Mouse (Mus musculus) gonadal fat pad, adult 2 months (tissue): ENCODE data around the gene Slco2a1. TPM values are rescaled to one million over a fixed set of nuclear protein-coding genes. Genes with fewer than 3 reads are reported as not detected.

ENCODE experiments used
- DNase-seq: peaks from one replicate; pipeline ENCODE4 v3.0.0-alpha.2; 2012; ENCODE audit warnings: low read depth
- polyA plus RNA-seq: library from polyadenylated mRNA; depleted of rRNA; stranded (reverse); fragments of >200 nt; gene quantifications from 2 replicates; pipeline ENCODE4 v1.2.3, GENCODE M21; 2012

Gene Slco2a1
- polyA plus RNA-seq, 1 experiment: 36.8 TPM

DNA sequence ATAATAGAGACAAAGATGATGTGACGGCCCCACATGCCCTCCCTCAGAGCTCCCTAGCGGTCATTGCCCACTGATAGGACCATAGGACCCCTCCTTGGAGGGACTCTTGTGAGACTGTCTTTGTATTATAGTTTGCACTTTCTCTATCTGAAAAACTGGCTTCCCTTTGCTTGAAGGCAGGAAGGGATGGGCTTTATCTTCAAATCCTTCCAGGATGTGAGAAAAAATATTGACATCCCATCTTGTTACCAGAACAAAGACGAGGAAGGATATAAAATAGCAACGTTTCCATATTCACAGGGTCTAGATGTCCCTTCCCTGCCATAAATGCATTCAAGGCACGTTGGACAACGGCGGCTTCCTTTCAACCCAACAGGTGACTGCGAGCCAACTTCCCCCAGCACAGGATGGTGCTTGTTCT lies 48.5 kb downstream of the Slco2a1 start:
- no peak for DNase-seq

DNA sequence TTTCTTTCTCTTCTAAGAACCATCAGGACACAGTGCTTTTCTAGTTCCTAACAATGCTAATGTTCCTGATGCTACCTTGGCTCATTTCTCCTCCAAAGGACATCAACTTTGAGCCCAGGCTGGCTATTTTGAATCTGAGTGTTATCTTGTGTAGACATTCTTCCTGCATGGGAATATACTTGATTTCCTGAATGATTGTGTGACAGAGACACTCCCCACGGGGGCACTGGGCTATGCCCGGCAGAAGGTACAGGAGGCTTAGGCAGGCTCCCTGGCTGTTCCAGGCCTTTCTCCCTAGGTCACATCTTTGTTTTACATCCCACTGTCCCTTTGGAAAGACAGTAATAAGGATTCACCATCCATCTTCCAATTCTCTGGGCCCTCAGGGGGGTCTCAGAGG lies 49.8 kb downstream of the Slco2a1 start:
- no peak for DNase-seq

DNA sequence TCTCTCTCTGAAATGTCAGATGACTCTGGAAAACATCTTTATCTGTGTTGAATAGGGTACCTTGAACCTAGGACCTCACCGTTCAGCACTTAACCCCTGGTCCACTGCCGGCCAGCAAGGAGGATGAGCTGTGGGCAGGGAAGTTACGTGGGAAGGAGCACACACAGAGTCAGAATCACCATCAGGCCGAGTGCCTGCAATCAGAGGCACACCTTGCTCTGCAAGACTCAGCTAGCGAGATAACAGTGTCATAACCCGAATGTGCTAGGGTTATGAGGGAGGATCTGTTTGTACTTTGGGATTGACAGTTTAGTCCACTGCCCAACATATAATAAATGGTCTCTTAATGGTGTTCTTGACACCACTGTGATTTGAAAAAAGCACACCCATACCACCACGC lies 50.2 kb downstream of the Slco2a1 start:
- no peak for DNase-seq

DNA sequence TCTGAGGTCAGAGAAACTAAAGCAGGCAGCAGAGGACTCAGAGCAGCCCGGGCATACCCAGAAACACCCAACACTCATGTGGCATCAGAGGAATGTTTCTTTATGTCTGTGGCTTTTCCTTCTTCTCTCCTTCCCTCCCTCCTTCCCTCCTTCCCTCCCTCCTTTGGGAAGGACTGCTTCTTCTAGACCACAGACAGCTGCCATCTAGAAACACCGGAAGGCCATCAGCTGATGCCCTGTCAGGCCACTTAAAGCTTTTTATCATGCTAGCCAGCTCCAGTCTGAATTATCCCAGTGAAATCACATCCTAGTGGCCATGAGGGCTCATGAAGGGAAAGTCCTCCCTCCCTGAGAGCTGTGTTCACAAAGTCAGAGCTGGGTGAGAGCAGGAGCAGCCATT lies 52.1 kb downstream of the Slco2a1 start:
- DNase-seq: no peak

DNA sequence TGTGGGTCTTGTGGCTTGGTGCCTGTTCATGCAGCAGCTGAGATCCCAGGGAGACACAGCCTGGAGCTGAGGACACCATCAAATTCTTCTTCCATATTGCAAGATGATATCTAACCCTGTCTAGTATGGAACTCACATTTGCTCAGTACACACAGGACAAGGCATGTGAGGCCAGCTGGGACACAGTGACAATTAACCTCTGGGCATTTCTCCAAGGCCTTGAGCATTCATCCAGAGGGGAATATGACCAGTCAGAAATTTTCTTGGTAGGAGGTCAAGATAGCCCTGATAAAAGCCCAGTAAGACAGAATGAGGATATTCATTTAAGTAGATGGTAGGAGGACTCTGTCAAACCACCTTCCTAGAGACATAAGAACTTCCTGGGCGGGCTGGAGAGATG lies 56.9 kb downstream of the Slco2a1 start:
- no peak for DNase-seq

DNA sequence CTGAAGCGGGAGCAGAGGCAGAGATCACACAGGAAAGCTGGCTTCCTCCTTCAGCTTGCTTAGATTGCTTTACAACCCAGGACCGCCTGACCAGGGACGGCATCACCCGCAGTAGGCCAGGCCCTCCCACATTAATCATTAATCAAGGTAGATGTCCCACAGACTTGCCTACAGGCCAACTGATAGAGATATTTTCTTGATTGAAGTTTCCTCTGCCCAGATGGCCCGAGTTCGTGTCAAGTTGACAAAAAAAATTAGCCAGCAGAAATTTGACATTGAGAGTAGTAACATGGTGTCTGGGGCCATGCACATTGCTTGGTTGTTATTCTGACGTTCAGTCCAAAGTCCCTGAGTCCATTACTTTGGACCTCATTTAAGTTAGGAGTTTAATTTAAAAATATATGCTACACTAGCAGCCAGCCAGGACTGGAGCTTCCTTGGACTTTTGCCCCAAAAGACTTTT lies 60.6 kb downstream of the Slco2a1 start:
- DNase-seq: no peak

DNA sequence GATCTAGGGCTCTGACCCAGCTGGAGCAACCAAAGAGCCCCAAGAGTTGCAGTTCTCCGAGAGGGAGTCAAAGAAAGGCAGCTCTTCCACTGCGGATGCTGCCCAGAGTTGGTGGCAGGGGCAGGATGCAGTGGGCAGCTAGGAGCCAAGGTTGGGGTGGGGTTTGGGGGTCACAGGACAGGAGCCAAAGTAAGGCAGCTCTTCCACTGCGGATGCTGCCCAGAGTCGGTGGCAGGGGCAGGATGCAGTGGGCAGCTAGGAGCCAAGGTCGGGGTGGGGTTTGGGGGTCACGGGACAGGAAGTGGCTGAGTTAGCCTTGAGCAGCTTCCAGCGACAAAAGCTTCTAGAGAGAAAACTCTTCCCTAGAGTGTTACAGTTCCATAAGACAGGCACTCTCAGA lies 65.3 kb downstream of the Slco2a1 start:
- no peak for DNase-seq

DNA sequence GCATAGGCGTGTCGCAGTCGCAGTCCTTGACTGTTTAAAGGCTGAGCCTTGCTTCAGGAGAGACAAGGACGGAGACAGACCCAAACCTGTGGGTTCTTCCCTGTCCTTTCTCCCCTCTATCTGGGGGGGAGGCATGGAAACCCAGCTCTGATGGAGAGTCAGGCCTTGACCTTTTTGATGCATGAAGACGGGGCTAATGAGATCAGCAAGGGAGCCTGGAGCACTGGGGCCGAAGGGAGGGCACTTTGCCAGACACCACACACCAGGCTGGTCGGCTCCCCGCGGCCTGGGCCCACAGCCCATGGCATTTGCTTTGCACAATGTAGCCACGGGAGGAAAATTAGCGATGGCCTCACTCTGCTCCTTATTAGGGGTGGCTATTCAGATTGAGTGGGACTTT lies 66.5 kb downstream of the Slco2a1 start:
- DNase-seq: no peak

DNA sequence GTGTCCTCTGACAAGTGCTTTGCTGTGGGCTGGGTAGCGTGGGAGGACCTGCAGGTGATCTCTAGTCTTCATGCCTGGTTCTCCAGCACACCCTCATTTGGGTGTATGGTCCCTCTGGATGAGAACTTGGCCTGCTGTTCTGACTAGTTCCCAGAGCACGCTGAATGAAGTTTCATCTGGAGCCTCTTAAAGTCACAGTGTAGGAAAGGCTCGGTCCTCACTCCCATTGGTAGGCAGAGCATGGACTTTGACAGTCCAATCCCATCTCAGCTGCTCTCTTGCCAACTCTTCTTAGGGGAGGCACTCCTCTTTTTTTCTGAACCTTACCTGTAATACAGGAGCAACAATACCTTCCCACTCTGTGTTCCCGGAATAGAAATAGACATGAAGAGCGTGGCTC lies 67.7 kb downstream of the Slco2a1 start:
- no peak for DNase-seq

DNA sequence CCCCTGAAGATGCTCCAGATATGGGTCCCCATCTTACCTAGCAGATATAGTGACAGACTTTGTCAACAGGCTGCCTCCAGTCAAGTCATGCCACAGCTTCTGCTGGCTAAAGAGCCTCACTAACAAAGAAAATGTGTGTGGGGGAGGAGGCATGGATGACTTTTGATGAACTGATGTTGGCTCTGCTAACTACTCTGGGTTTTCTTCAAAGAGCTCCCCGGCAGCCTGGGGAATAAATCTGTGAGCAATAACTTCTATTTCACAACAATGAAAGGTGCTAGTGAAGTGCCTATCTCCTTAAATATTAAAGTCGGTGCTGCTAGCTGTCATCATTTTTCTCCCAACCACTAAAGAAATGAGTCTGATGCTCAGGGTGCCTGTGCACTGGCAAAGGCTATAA lies 72.0 kb downstream of the Slco2a1 start:
- no peak for DNase-seq

DNA sequence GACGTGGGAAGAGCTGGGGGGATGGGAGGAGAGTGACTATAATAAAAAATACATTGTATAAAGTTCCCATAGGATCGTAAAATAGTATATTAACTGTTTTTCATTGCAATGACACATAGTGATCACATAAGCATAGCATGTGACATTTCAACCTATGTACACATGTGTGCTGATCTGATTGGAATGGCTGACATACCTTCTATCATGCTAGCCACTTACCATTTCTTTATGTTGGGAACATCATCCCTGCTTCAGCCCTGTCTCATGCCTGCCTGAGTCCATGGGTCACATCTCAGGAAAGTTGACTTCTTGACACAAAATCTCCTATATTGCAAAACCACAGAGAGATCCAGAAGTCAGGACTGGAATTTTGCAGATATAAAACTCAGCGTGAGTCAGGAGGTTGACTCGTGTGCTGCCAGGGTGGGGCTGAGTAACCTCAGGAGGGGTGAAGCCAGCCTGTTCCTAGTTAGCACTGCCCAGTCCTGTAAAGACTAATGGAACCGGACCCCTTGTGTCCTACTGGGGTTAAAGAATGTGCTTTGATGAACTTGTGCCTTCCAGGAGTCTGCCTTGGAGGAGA lies 73.0 kb downstream of the Slco2a1 start:
- no peak for DNase-seq

DNA sequence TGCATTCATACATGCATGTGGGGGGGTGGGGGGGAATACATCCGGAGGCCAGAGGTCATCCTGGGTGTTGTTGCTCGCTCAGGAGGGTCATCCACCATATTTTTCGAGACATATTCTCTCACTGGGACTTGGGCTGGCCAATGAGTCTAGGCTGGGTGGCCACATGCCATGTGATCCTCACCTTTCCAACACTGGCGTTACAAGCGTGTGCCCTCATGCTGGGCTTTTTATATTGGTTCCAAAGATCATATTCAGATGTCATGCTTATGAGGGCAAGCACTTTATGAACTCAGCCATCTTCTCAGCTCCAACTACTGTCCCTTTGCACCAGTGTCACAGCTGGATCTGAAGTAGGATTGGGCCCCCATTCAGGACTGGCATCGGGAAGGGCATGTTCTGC lies 75.1 kb downstream of the Slco2a1 start:
- no peak for DNase-seq

DNA sequence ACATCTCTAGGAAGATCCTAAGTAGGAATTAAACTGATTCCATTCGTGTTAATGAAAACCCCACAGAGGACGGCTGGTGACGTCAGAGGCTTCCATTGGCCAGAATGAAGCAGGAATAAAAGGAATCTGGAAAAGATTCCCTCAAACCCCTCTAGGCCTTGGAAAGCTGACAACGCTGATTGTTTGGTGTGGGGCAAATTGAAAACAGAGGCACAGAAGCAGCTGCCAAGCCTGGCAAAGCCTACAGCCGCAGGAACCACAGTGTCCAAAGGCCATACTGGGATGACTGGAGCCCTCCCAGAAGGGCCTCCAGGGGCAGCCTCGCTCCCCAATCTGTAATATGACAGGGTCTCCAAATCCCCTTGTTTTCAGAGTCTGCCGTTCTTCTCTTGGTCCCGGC lies 78.3 kb downstream of the Slco2a1 start:
- DNase-seq: no peak

DNA sequence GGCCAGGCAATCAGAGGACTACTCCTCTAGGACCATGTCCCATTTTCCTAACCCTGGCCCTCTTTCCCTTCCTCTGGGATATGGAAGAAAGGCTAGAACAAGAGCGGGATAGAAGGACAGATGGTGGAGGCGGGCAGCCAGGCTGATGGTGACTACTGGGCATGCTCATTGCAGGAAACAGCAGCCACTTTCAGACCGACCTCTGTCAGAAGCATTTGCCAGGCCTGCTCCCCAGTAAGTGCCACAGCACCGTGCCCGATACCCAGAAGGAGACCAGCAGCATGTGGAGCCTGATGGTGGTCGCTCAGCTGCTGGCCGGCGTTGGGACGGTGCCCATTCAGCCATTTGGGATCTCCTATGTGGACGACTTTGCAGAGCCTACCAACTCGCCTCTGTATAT lies 79.1 kb downstream of the Slco2a1 start:
- no peak for DNase-seq

DNA sequence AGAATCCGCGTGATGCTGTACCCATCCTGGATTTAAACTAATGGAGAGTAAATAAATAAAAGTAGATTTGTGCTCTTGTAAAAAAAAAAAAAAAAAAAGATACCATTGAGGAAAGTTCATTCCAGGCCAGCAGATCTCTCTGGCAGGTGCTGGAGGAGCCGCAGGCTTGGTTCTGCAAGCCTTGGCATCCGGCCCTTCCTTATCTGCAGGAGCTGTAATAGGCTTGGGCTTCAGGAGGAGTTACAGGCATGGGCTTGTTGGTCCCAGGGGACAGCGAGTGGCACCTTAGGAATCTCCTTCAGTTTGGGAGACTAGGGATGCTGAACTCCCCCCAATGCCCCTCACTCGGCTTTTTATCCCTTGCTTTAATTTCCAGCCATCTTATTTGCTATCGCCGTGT lies 80.3 kb downstream of the Slco2a1 start:
- no peak for DNase-seq

DNA sequence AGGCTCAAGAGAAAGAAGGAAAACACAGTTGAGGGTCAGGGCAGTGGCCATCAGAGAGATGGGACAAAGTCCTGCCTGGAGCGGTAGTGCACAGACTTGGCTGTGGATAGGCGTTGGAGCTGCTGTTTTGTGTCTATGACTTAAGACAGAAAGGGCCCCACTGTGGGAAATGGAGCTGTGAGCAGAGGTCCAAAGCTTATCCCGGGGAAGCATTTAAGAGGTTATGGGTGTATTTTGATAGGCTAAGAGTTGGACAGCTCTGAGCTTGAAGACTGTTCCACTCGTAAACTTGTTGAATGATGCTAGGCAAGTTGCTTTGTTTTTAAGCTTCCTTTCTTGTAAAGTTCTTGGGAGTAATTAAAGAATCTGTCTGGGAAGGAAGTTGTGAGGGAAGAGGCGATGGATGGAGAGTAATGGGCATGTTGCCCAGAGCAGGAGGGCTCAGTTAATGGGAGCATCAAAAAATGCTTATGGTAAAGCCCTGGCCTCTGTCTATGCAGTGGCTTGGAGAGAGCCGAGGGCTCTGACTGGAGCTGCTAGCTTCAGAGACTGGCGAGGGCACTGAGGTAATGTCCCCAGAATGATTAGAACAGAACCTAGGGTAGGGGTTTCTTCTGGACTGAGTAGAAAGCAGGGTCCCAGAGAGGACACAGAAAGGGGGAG lies 83.2 kb downstream of the Slco2a1 start:
- DNase-seq: no peak

DNA sequence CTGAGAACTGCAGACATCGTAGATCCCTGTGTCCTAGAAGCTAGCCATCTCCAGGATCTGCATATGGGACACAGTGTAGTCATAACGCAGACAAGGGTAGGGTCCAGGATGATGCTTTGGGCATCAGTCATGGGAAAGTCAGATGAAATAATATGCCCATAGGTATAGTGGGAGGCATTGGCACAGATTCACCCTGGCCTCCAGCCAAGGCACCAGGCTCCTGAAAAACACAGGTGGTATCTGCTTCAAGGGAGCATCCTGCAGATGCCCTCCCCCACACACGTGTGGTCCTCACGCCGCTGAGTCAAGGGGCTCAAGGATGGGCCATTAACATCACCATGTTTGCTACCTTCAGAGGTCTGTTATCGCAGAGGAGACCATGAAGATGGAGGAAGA lies 83.7 kb downstream of the Slco2a1 start:
- DNase-seq: no peak

DNA sequence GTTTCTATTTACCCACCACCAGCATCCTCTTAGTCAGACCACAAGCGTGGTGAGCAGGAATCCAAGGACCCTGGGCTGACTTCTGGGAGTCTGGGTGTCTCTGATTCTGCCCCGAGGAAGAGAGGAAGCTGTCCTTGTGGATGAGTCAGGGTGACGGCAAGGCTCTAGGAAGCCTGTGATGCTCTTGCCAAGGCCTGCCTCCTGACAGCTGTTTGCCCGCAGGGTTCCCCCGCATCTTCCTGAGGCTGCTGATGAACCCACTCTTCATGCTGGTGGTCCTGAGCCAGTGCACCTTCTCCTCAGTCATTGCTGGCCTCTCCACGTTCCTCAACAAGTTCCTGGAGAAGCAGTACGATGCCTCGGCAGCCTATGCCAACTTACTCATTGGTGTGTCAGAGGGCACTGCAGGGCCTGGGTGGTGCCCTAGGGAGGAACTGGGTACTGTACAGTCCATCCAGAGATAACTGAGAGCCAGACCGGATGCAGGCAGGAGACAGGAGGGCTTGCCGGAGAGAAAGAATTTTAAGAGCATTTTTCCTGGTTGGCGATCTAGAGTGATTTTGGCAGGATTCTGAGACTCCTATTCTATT lies 84.5 kb downstream of the Slco2a1 start:
- DNase-seq: no peak

DNA sequence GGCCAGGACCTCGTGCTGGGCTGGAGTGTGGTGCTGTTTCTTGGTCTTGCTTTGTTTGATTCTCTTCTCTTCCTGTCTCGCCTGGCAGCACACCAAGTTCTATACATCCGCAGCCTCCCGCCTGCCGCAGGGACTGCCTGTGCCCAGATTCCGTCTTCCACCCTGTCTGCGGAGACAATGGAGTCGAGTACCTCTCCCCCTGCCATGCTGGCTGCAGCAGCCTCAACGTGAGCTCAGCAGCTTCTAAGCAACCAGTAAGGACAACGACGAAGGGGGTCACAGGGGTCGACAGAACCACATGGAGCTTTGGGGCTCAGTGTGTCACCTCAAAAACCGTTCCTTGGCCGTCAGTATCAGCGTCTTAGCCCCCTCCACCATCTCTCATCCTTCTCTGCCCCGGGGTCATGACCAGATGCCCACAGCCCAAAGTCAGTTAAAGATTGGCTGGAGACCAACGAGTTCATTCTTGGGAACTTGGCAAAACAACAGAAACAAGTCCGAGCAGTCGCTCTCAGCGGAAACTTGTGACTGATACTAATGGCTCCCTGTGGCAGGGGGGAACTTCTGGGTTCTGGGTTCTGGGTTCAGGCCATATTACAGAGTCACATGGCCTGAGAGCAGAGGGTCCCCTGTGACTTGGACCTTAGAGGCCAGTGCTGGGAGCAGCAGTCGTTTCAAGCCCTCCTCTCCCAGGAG lies 88.5 kb downstream of the Slco2a1 start:
- no peak for DNase-seq

DNA sequence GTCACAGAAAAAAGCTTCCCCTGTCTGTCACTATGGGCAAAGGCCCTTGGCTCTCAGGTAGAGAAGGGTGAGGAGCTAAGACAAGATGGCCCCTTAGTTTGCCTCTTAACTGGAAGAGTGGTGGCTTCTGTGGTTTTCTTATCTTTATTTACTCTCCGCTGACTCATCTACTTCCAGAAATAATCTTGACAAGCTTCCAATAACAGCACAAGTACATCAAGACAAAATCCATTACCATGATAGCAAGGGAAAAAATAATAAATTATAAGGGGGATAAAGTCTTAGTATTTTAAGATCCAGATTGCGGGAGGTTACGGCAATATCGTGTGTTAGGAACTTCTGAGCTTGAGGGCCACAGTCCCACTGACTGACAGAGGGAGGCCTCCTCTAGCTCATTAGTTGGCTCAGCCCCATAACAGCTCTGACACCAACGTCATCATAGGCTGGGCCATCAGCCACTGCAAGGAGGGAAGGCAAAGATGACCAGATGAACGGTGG lies 89.7 kb downstream of the Slco2a1 start:
- no peak for DNase-seq

DNA sequence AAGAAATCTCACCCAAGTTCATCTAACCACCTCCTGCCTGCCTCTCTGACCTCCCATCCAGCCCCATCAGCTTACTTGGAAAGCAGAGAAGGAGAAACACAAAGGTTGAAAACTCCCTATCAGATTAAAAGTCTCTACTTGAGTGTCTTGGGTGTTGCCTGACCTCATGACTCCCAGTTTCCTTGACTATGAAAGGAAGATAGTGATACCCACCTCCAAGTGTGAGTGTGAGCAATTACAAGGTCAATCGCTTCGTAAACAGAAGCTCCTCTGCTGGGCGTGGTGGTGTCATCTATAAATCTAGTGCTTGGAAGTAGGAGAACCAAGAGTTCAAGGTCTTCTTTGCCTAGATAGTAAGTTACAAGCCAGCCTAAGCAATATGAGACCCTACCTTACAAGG lies 91.7 kb downstream of the Slco2a1 start:
- no peak for DNase-seq

DNA sequence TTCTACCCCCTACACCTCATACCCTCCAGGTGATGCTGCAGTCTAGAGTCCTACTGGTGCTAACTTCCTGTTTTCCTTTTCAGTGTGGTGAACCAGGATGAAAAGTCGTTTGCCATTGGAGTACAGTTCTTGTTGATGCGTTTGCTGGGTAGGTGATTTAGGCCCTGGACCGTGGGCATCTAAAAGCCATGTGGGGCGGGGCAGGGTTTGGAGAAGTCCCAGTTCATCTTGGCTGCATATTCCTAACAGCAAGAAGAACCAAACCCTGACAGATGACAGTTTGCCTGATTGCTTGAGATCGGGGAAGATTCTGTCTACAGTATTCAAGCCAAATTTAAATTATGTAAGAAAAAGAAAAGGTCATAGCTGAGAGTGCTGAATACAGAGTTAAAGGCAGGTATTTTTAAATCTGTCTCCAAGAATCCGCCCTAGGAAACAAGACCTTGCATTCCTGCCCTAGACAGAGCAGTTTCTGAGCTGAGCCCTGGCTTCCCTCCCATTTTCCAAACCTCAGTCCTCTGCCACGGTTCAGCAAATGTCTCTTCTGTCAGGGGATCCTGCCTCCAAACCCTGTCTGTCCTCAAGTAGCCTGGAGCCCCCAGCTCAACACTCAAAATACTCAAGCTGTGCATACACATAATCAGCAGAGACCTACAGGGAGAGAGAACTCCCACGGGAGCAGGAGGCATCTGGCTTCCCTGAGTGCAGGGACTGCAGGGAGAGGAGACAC lies 93.9 kb downstream of the Slco2a1 start:
- no peak for DNase-seq
